Mouse (Mus musculus): ENCODE data around the gene Col2a1. TPM values are rescaled to one million over a fixed set of nuclear protein-coding genes. Genes with fewer than 3 reads are reported as not detected.

The Col2a1 gene
- polyA plus RNA-seq, 1 experiment from 2014 or later: 57.5 TPM

DNA sequence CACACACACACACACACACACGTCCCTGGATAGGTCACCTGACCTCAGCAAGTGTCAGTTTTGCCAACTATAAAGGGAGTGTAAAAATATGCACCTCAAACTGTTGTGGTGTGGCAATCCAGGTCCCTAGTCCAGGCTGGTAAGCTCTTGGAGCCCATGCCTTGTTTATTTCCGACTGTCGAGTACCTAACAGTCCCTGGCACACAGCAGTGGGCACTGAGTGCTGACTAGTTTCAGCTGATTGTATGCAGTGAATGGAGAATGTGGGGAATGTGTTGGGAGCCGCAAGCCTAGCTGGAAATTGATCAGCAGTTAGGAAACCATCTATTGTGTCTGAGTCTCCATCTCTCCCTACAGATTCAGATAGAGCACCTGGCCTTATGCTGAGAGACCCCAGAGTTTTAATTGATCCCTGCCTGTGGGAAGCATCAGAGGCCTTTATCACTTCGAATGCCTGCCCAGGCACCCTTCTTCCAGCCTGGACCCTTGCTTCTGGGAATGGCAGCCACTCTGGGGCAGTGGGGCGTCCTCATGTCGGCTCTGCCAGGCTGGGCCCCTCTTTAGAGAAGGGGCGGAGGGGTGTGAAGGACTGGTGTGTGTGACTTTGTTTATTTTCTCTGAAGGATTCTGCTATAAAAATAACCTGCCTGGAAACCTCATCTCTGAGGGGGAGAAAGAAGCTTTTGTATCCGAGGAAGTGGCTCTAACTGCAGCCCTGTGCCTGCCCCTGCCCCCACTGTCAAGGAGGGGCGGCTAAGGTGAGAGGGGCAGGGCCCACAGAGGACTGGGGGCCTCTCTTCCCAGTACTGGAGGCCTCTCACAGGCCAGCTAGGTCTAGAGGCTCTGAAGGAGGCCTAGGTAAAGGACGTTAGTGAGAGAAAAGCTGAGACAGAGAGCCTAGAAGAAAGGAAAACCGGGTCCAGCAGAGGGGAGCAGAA lies 22.7 kb upstream of the Col2a1 start:
- no peak overlapping the region for H3K4me2 ChIP-seq (replicated peaks)
- 35% methylated on average over 12 of the region's 12 CpGs for WGBS
- no peak overlapping the region for H3K4me3 ChIP-seq (replicated peaks)
- no peaks in the 10 kb centered on the region for H3K9me3 ChIP-seq
- H3K27ac ChIP-seq: no peak overlapping the region
- no peaks in the 10 kb centered on the region for H3K27me3 ChIP-seq
- peaks cover 30% of the 10 kb centered on the region for H3K4me1 ChIP-seq (replicated peaks)
- 0 out of 2 replicates have a peak overlapping the region, but pooled peaks have one; percentile 0 for H3K9ac ChIP-seq (replicated peaks)
- 0 out of 2 replicates have a peak, but pooled peaks have one; percentile 11 for ATAC-seq
- no peaks in the 10 kb centered on the region for H3K36me3 ChIP-seq

GRCm38 (mm10) chr15:98025611-98026010 lies 21.1 kb upstream of the Col2a1 start:
- H3K9ac ChIP-seq (replicated peaks): no peak overlapping the region
- H3K4me3 ChIP-seq (replicated peaks): no peak overlapping the region
- H3K27ac ChIP-seq: no peak overlapping the region
- H3K4me2 ChIP-seq (replicated peaks): no peak overlapping the region
- 36% methylated on average over 4 of the region's 4 CpGs for WGBS
- no peaks in the 10 kb centered on the region for H3K9me3 ChIP-seq
- no peak for ATAC-seq
- peaks cover 26% of the 10 kb centered on the region for H3K4me1 ChIP-seq (replicated peaks)
- no peaks in the 10 kb centered on the region for H3K27me3 ChIP-seq
- no peaks in the 10 kb centered on the region for H3K36me3 ChIP-seq

- no peak overlapping the region for H3K4me2 ChIP-seq (replicated peaks)
- no peak overlapping the region for H3K27ac ChIP-seq
- WGBS: 23% methylated on average over 3 of the region's 3 CpGs
- peaks cover 23% of the 10 kb centered on the region for H3K4me1 ChIP-seq (replicated peaks)
- no peak overlapping the region for H3K4me3 ChIP-seq (replicated peaks)
- no peak overlapping the region for H3K9ac ChIP-seq (replicated peaks)
- H3K27me3 ChIP-seq: no peaks in the 10 kb centered on the region
- H3K36me3 ChIP-seq: no peaks in the 10 kb centered on the region
- H3K9me3 ChIP-seq: no peaks in the 10 kb centered on the region
- no peak for ATAC-seq
These were observed 18.6 kb upstream of the Col2a1 start for GRCm38 (mm10) chr15:98023137-98023536.

DNA sequence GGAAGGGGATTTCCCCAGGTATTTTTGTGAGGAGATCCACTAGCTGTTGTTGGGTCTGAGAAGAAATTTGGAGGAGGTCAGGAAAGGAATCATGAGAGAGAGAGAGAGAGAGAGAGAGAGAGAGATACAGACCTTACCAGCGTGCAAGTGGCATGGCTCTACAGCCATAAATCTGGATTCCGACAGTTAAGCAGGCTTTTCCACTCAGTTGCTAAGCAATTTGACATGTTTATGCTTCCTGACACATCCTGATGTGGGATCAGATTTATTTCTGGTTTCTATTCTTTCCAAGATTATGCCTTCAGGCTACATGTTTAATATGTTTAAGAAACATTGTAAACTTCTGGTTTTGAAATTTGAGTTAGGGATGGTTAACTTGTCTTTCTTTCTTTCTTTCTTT lies 17.4 kb upstream of the Col2a1 start:
- H3K27ac ChIP-seq: no peak overlapping the region
- no peaks in the 10 kb centered on the region for H3K9me3 ChIP-seq
- WGBS: 75% methylated on average over 2 of the region's 2 CpGs
- H3K27me3 ChIP-seq: no peaks in the 10 kb centered on the region
- H3K36me3 ChIP-seq: no peaks in the 10 kb centered on the region
- ATAC-seq: no peak
- no peak overlapping the region for H3K9ac ChIP-seq (replicated peaks)
- H3K4me3 ChIP-seq (replicated peaks): no peak overlapping the region
- no peak overlapping the region for H3K4me2 ChIP-seq (replicated peaks)
- peaks cover 11% of the 10 kb centered on the region; the same call in 1 of the 2 replicates for H3K4me1 ChIP-seq (replicated peaks)

DNA sequence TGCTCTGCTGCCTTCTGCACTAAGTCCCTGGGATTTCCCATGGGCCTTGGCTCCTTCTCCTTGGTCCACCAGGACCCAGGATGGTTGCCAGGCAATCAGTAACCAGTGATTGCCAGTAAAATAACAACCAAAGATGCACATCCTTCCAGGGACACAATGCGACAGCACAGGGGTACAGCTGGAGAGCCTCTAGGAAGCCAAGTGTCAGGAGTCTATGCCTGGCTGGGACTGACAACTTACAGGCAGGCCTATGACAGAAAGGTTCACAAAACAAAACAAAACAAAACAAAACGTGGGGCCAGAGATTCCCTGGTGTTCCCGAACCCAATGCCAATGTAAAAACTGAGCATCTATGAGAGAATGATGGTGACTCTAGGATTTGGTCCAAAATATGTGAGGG lies 14.6 kb upstream of the Col2a1 start:
- 74% methylated on average over 3 of the region's 3 CpGs for WGBS
- Histone ChIP-seq H3K9ac (replicated peaks) (no peak overlapping the region), H3K27ac (no peak overlapping the region), H3K4me1 (replicated peaks) (no peaks in the 10 kb centered on the region), H3K4me2 (replicated peaks) (no peak overlapping the region), H3K36me3 (no peaks in the 10 kb centered on the region), H3K4me3 (replicated peaks) (no peak overlapping the region), H3K27me3 (no peaks in the 10 kb centered on the region), H3K9me3 (no peaks in the 10 kb centered on the region)
- no peak for ATAC-seq

DNA sequence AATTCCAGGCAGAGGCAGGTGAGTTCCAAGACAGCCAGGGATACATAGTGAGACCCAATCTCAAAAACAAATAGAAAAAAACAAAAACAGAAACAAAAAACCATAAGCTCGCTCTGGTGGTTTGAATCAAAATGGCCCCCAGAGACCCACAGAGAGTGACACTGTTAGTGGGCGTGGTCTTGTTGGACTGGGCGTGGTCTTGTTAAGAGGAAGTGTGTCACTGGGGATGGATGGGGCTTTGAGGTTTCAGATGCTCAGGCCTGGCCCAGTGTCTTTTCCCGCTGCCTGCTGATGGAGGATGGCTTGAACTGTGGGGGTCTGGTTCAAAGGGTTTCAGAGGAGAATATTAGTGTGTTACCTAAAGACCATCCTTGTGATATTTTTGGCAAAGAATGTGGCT lies 13.4 kb upstream of the Col2a1 start:
- no peak overlapping the region for H3K27ac ChIP-seq
- H3K4me1 ChIP-seq (replicated peaks): no peaks in the 10 kb centered on the region
- no peaks in the 10 kb centered on the region for H3K36me3 ChIP-seq
- no peak overlapping the region for H3K4me2 ChIP-seq (replicated peaks)
- H3K9me3 ChIP-seq: no peaks in the 10 kb centered on the region
- no peaks in the 10 kb centered on the region for H3K27me3 ChIP-seq
- ATAC-seq: no peak
- no peak overlapping the region for H3K9ac ChIP-seq (replicated peaks)
- H3K4me3 ChIP-seq (replicated peaks): no peak overlapping the region
- WGBS: 85% methylated on average over 4 of the region's 4 CpGs

DNA sequence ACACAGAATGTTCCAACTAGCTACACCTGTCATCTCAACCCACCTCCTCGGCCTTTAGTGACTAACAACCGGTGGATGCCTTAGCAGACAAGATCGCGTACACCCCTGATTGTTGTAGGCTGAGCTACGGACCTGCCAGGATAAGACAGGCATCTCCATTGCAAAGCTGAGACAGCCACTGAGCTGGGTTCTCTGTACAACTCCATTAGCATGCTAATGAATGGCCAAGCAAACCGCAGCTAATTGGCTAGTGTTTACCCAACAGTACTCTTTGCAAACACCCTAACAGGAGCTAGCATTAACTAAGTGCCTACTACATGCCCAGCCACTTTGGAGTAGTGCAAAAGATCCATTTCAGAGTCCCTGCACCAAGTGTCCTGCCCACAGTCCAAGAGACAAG lies 8.3 kb upstream of the Col2a1 start:
- no peak for ATAC-seq

GRCm38 (mm10) chr15:98005181-98005580 lies 686 bp upstream of the Col2a1 start:
- Histone ChIP-seq H3K4me2 (replicated peaks) (peak overlapping the region; percentile 87), H3K27me3 (peaks cover 31% of the 10 kb centered on the region), H3K9me3 (no peaks in the 10 kb centered on the region), H3K27ac (no peak overlapping the region), H3K4me1 (replicated peaks) (peaks cover 53% of the 10 kb centered on the region), H3K9ac (replicated peaks) (peak overlapping the region; percentile 68), H3K4me3 (replicated peaks) (peak overlapping the region; percentile 52), H3K36me3 (no peaks in the 10 kb centered on the region)
- ATAC-seq: no peak
- whole genome bisulfite sequencing: 6% methylated on average over 11 of the region's 11 CpGs

More for the DNA sequence above, 8.3 kb upstream of the Col2a1 start:
- Histone ChIP-seq H3K4me1 (replicated peaks) (no peaks in the 10 kb centered on the region), H3K36me3 (no peaks in the 10 kb centered on the region), H3K4me2 (replicated peaks) (no peak overlapping the region), H3K4me3 (replicated peaks) (no peak overlapping the region), H3K27me3 (no peaks in the 10 kb centered on the region), H3K9ac (replicated peaks) (no peak overlapping the region), H3K27ac (no peak overlapping the region), H3K9me3 (no peaks in the 10 kb centered on the region)
- whole genome bisulfite sequencing: 58% methylated on average over 6 of the region's 6 CpGs

DNA sequence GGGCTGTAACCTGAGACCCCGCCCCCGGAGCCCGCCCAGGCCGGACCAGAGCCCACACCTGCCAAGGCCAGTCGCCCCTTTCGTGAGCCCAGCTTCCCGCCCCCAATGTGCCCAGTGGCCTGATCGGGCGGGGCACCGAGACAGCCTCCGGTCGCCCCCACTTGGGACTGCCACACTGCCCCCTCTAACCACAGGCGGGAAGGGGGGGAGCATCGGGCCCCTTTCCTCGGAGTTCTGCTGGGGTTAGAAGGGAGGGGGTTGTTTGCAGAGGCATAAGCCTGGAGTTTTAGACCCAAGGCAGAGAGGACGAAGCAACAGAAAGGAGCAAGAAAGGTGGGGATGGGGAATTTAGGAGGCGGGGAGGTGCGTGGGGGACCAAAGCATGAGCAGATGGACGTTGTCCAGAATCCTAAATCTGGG lies 255 bp upstream of the Col2a1 start:
- Histone ChIP-seq H3K9me3 (no peaks in the 10 kb centered on the region), H3K4me3 (replicated peaks) (peak overlapping the region; percentile 52), H3K36me3 (no peaks in the 10 kb centered on the region), H3K9ac (replicated peaks) (peak overlapping the region; percentile 68), H3K4me2 (replicated peaks) (peak overlapping the region; percentile 87), H3K27ac (peak overlapping the region; percentile 90), H3K4me1 (replicated peaks) (peaks cover 58% of the 10 kb centered on the region), H3K27me3 (peaks cover 31% of the 10 kb centered on the region)
- WGBS: 0% methylated on average over 19 of the region's 19 CpGs
- ATAC-seq: no peak; the same call in 1 of the 2 replicates

- under 1% methylated on average over 42 of the region's 42 CpGs for WGBS
- ATAC-seq: 0 out of 2 replicates have a peak, but pooled peaks have one; percentile 1
- H3K4me1 ChIP-seq (replicated peaks): peaks cover 68% of the 10 kb centered on the region
These were observed 1.3 kb downstream of the Col2a1 start for GRCm38 (mm10) chr15:98002991-98003821.

GRCm38 (mm10) chr15:98002113-98002990 lies 2.1 kb downstream of the Col2a1 start:
- H3K4me2 ChIP-seq (replicated peaks): peak overlapping the region; percentile 87
- WGBS: under 1% methylated on average over 42 of the region's 42 CpGs
- H3K27me3 ChIP-seq: peaks cover 26% of the 10 kb centered on the region

More at GRCm38 (mm10) chr15:98002991-98003821, 1.3 kb downstream of the Col2a1 start:
- Histone ChIP-seq H3K36me3 (0 out of 2 replicates have a peak, but pooled peaks cover 2% of the 10 kb centered on the region), H3K9ac (replicated peaks) (peak overlapping the region; percentile 68), H3K4me2 (replicated peaks) (peak overlapping the region; percentile 87), H3K27ac (peak overlapping the region; percentile 90), H3K27me3 (peaks cover 31% of the 10 kb centered on the region), H3K9me3 (no peaks in the 10 kb centered on the region), H3K4me3 (replicated peaks) (peak overlapping the region; percentile 52)

More at GRCm38 (mm10) chr15:98002113-98002990, 2.1 kb downstream of the Col2a1 start:
- peak; percentile 53 for ATAC-seq
- Histone ChIP-seq H3K36me3 (0 out of 2 replicates have a peak, but pooled peaks cover 6% of the 10 kb centered on the region), H3K27ac (peak overlapping the region; percentile 90), H3K4me3 (replicated peaks) (peak overlapping the region; percentile 52), H3K4me1 (replicated peaks) (peaks cover 68% of the 10 kb centered on the region), H3K9me3 (no peaks in the 10 kb centered on the region), H3K9ac (replicated peaks) (peak overlapping the region; percentile 68)
